In genomic region chr10:82178257-82179064, GRCm38 (mm10) we compare ENCODE assay signal across 8 mouse cellular contexts. TPM values are rescaled to one million over a fixed set of nuclear protein-coding genes. Genes with fewer than 3 reads are reported as not detected.
DNase-seq lines count a peak whose midpoint lies in the region; ATAC-seq and TF ChIP-seq lines count a peak whose summit lies in the region.

No protein-coding gene starts in this region.

- H3K27me3 ChIP-seq in erythroblast, embryonic 14.5 days (ENCODE audit: control insufficient read depth): no peaks in the 10 kb centered on the region
- H3K27me3 ChIP-seq in intestine, postnatal 0 days (replicated peaks; ENCODE audit: control insufficient read depth, insufficient read depth, low read length): no peaks in the 10 kb centered on the region
- no peaks in the 10 kb centered on the region for H3K27me3 ChIP-seq in midbrain, embryonic 10.5 days (ENCODE audit: low read depth, poor library complexity, severe bottlenecking)

- no peaks in the 10 kb centered on the region for H3K36me3 ChIP-seq in erythroblast, embryonic 14.5 days (ENCODE audit: control insufficient read depth)
- H3K36me3 ChIP-seq in intestine, postnatal 0 days (ENCODE audit: control insufficient read depth, insufficient read depth): no peaks in the 10 kb centered on the region
- no peaks in the 10 kb centered on the region for H3K36me3 ChIP-seq in midbrain, embryonic 10.5 days

- DNase-seq in embryo, embryonic 9.5 days (ENCODE audit: extremely low spot score): peak; percentile 88
- peak; percentile 86 to 89 for DNase-seq in left cerebral cortex, postnatal 36 days (ENCODE audit: low spot score in 2 of 2)
- peak; percentile 89 for DNase-seq in midbrain, embryonic 10.5 days (ENCODE audit: low spot score)
- DNase-seq in right cerebral cortex, postnatal 4 days: peak; percentile 84

- ATAC-seq in erythroblast, adult 5-6 weeks (replicated peaks; ENCODE audit: low FRiP score, poor library complexity, severe bottlenecking): no peak
- peak; percentile 87 for ATAC-seq in granulocyte monocyte progenitor cell, adult 5-6 weeks (replicated peaks; ENCODE audit: poor library complexity, severe bottlenecking)
- ATAC-seq in intestine, postnatal 0 days: peak; percentile 98

- peak overlapping the region; percentile 92 for H3K4me2 ChIP-seq in intestine, postnatal 0 days (replicated peaks; ENCODE audit: low read depth)

- intact Hi-C loops in left cerebral cortex, postnatal 36 days (cut with DNase I): no loop called here

- WGBS in intestine, postnatal 0 days: 3% methylated on average over 47 of the region's 47 CpGs
- WGBS in midbrain, embryonic 10.5 days: 8% methylated on average over 47 of the region's 47 CpGs

- peak overlapping the region; percentile 95 for H3K27ac ChIP-seq in intestine, postnatal 0 days (ENCODE audit: low read depth, low read length)
- H3K27ac ChIP-seq in midbrain, embryonic 10.5 days (replicated peaks): peak overlapping the region; percentile 92

- no peak for TF ChIP-seq CTCF in intestine, postnatal 0 days (IDR thresholded peaks at IDR 0.05; ENCODE audit: low read depth)

- peak overlapping the region; percentile 71 for H3K9ac ChIP-seq in intestine, postnatal 0 days (ENCODE audit: low read depth, low read length)

- H3K4me1 ChIP-seq in erythroblast, embryonic 14.5 days (ENCODE audit: control insufficient read depth): peaks cover 9% of the 10 kb centered on the region
- H3K4me1 ChIP-seq in intestine, postnatal 0 days (replicated peaks; ENCODE audit: control insufficient read depth, insufficient read depth, low read length): no peaks in the 10 kb centered on the region
- H3K4me1 ChIP-seq in midbrain, embryonic 10.5 days: peaks cover 6% of the 10 kb centered on the region

- H3K4me3 ChIP-seq in erythroblast, embryonic 14.5 days (replicated peaks): peak overlapping the region; percentile 64
- H3K4me3 ChIP-seq in intestine, postnatal 0 days (ENCODE audit: low read depth, low read length): peak overlapping the region; percentile 75
- H3K4me3 ChIP-seq in midbrain, embryonic 10.5 days: peak overlapping the region; percentile 70

- H3K9me3 ChIP-seq in erythroblast, embryonic 14.5 days (ENCODE audit: control insufficient read depth, low read length): peaks cover 2% of the 10 kb centered on the region; the same call in 1 of the 2 replicates
- H3K9me3 ChIP-seq in intestine, postnatal 0 days (ENCODE audit: control insufficient read depth): no peaks in the 10 kb centered on the region
- H3K9me3 ChIP-seq in midbrain, embryonic 10.5 days (replicated peaks): peaks cover 29% of the 10 kb centered on the region

RNA-seq across cellular contexts. Expression of gene AU041133, which starts 50.6 kb away (rescaled TPM):
- polyA plus RNA-seq in erythroblast, embryonic 14.5 days (2012): not detected in 2 replicates
- 0.19 and 2.1 TPM in 2 replicates for total RNA-seq in erythroblast, adult 5-6 weeks (2015; ENCODE audit: low replicate concordance)
- total RNA-seq in erythroblast, adult 5-6 weeks (2017; ENCODE audit: low replicate concordance): 2.1 and 2.2 TPM in 2 replicates
- 1.9 and 6.7 TPM in 2 replicates for total RNA-seq in granulocyte monocyte progenitor cell, adult 5-6 weeks (2014; fragmentation: Nextera tagmentation)
- 6.2 and 6.6 TPM in 2 replicates for total RNA-seq in granulocyte monocyte progenitor cell, adult 5-6 weeks (2017)
- 3.0 TPM in 2 replicates for polyA plus RNA-seq in intestine, postnatal 0 days (2015; fragmentation: Nextera tagmentation; extraction: Ambion mirVana)
- total RNA-seq in left cerebral cortex, postnatal 36 days (2021): 10 to 100 TPM in 1 of 2 experiments, 1 to 10 TPM in 1; 7.8 to 11.2 TPM
- 4.9 and 6.2 TPM in 2 replicates for polyA plus RNA-seq in midbrain, embryonic 10.5 days (2016; fragmentation: Nextera tagmentation; extraction: Ambion mirVana)
